Mouse (Mus musculus) lung, postnatal 0 days (tissue): ENCODE data around the gene Asb16. TPM values are rescaled to one million over a fixed set of nuclear protein-coding genes. Genes with fewer than 3 reads are reported as not detected.

Experiments
- ATAC-seq: fragments of 200-750 bp; cut with Nextera tagmentation; 2 replicates; pipeline ENCODE4 v1.8.0; 2017; ENCODE audit warnings: moderate library complexity
- DNase-seq: peaks from one replicate; pipeline ENCODE4 v3.0.0-alpha.2; 2016; ENCODE audit warnings: low spot score
- H3K27ac ChIP-seq: fragments of 300-500 bp; sonication (generic); 2 replicates; pipeline ENCODE4 v1.5.1; 2014; ENCODE audit warnings: antibody characterized with exemption, mild to moderate bottlenecking, low read length, mixed read lengths
- H3K27me3 ChIP-seq: fragments of 300-500 bp; sonication (generic); replicated peaks from 2 replicates; pipeline ENCODE4 v1.6.1; 2014; ENCODE audit warnings: low read length, mixed read lengths; ENCODE audit not compliant: insufficient read depth
- H3K36me3 ChIP-seq: fragments of 300-500 bp; sonication (generic); 2 replicates; pipeline ENCODE4 v1.6.1; 2014; ENCODE audit warnings: low read length, mixed read lengths; ENCODE audit not compliant: insufficient read depth
- H3K4me1 ChIP-seq: fragments of 300-500 bp; sonication (generic); 2 replicates; pipeline ENCODE4 v1.6.1; 2014; ENCODE audit warnings: antibody characterized with exemption, low read depth, low read length, mixed read lengths; ENCODE audit not compliant: insufficient read depth
- H3K4me2 ChIP-seq: fragments of 300-500 bp; sonication (generic); replicated peaks from 2 replicates; pipeline ENCODE4 v1.6.1; 2014; ENCODE audit warnings: low read depth, mild to moderate bottlenecking, low read length, moderate library complexity, mixed read lengths
- H3K4me3 ChIP-seq: fragments of 300-500 bp; sonication (generic); 2 replicates; pipeline ENCODE4 v1.5.1; 2014; ENCODE audit warnings: low read depth, low read length
- H3K9ac ChIP-seq: fragments of 300-500 bp; sonication (generic); replicated peaks from 2 replicates; pipeline ENCODE4 v1.6.1; 2014; ENCODE audit warnings: low read depth, mild to moderate bottlenecking
- H3K9me3 ChIP-seq: fragments of 300-500 bp; sonication (generic); 2 replicates; pipeline ENCODE4 v1.6.1; 2016; ENCODE audit warnings: low read length, mixed read lengths
- CTCF ChIP-seq: IDR thresholded peaks from 2 replicates; pipeline ENCODE4 v1.5.1; 2016; ENCODE audit warnings: antibody characterized with exemption, mild to moderate bottlenecking
- EP300 ChIP-seq: IDR thresholded peaks from 2 replicates; pipeline ENCODE4 v1.6.1; 2016; ENCODE audit warnings: antibody characterized with exemption, mild to moderate bottlenecking, control low read depth
- WGBS: fragments of 180-500 bp; shearing (Covaris S2); extraction: QIAGEN DNeasy Blood & Tissue Kit; methylation state at CpG from one replicate; pipeline ENCODE4 v1.1.7; 2014; 5-methylcytosine and 5-hydroxymethylcytosine counted together
- polyA plus RNA-seq: library from polyadenylated mRNA; unstranded; fragments of >200 nt; fragmentation: Nextera tagmentation; extraction: Ambion mirVana; gene quantifications from 2 replicates; pipeline ENCODE4 v1.2.1, GENCODE M21; 2015

Asb16 gene
- polyA plus RNA-seq, 1 experiment from 2014 or later = not detected

DNA sequence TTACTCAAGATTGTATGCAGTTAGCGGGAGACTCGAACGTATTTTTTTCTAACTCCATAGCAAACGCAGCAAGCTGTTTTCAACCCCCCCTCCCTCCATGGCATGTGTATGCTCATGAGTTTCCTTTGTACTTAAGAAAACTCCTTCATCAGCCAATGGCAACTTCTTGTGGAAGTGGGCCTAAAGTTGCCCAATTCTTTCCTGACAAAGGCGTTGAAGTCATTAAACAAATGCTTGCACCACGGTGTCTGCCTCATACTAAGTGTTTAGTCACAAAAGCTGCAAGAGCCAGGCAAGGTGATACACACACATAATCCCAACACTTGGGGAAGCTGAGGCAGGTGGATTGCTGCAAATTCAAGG is 22.3 kb upstream of the Asb16 start:
- Histone ChIP-seq H3K9me3 (no peaks in the 10 kb centered on the region), H3K4me2 (no peak overlapping the region), H3K4me1 (peaks cover 8% of the 10 kb centered on the region), H3K27ac (no peak overlapping the region), H3K27me3 (no peaks in the 10 kb centered on the region), H3K36me3 (no peaks in the 10 kb centered on the region), H3K9ac (no peak overlapping the region), H3K4me3 (no peak overlapping the region)
- DNase-seq (peak; percentile 71), ATAC-seq (peak; percentile 15)
- TF ChIP-seq EP300 = no peak
- no peak for TF ChIP-seq CTCF
- WGBS = 46% methylated on average over 6 of the region's 6 CpGs

DNA sequence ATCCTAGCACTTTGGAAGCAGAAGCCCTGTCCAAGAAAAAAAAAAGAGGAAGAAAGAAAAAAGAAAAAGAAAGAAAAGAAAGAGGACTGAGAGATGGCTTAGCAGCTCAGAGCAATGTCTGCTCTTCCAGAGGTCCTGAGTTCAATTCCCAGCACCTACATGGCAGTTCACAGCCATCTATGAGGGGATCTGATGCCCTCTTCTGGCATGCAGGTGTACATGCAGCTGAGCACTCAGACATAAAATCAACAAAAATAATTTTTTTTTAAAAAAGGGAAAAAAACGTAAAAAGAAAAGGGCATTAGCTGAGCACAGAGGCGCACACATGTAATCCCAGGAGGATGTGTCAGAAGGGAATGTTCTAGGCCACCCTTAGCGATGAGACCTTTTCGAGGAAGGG is 21.7 kb upstream of the Asb16 start:
- Histone ChIP-seq H3K27me3 (no peaks in the 10 kb centered on the region), H3K27ac (no peak overlapping the region), H3K4me2 (no peak overlapping the region), H3K9ac (no peak overlapping the region), H3K36me3 (no peaks in the 10 kb centered on the region), H3K9me3 (no peaks in the 10 kb centered on the region), H3K4me3 (no peak overlapping the region), H3K4me1 (peaks cover 8% of the 10 kb centered on the region)
- 88% methylated on average over 4 of the region's 4 CpGs for WGBS
- TF ChIP-seq CTCF (peak; percentile 40; the same call in 1 of the 2 replicates), EP300 (no peak)
- no peak for ATAC-seq
- DNase-seq = no peak

DNA sequence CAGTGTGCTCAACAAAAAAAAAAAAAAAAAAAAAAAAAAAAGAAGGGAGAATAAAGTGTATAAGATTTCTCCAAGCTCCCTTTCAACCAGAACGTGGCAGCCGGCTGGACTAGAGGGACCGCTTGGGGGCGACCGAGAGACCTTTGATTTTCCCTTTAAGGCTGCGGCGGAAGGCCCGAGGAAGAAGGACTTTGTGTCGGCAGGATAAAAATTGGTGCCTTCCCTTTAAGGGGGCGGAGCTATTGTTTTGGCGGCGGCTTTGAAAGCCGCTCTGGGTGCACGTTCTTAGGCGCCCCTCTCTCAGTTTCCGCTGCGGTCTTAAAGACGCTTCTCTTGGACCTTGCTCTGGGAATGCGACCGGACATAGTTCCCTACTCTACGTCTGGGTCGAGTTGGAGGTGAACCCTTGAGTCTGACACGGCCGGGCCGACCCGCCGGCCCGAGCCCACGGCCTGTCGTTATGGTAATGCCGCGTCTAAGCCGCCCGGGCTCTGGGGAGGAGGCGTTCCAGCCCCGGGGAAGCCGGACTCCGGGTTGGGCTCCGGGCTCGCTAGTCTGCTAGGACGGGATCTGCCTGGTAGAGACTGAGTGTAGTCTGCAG is 19.8 kb upstream of the Asb16 start, which contains the start of gene BC030867:
Gene BC030867 (plus strand): TSS at position 253 of the 601 bp plus-strand sequence.
- ATAC-seq (peak; percentile 69), DNase-seq (peak; percentile 96)
- H3K4me1 ChIP-seq = peaks cover 8% of the 10 kb centered on the region
- TF ChIP-seq CTCF (peak; percentile 82), EP300 (peak; percentile 52; the same call in 1 of the 2 replicates)
- WGBS = under 1% methylated on average over 40 of the region's 41 CpGs
- H3K27me3 ChIP-seq = no peaks in the 10 kb centered on the region
- H3K27ac ChIP-seq = no peak within 1 kb of the TSS
- H3K9ac ChIP-seq = no peak within 1 kb of the TSS; the same call in 1 of the 2 replicates
- no peaks in the 10 kb centered on the region for H3K36me3 ChIP-seq
- H3K4me3 ChIP-seq = peak within 1 kb of the TSS; percentile 49
- H3K4me2 ChIP-seq = peak within 1 kb of the TSS; percentile 93
- no peaks in the 10 kb centered on the region for H3K9me3 ChIP-seq

DNA sequence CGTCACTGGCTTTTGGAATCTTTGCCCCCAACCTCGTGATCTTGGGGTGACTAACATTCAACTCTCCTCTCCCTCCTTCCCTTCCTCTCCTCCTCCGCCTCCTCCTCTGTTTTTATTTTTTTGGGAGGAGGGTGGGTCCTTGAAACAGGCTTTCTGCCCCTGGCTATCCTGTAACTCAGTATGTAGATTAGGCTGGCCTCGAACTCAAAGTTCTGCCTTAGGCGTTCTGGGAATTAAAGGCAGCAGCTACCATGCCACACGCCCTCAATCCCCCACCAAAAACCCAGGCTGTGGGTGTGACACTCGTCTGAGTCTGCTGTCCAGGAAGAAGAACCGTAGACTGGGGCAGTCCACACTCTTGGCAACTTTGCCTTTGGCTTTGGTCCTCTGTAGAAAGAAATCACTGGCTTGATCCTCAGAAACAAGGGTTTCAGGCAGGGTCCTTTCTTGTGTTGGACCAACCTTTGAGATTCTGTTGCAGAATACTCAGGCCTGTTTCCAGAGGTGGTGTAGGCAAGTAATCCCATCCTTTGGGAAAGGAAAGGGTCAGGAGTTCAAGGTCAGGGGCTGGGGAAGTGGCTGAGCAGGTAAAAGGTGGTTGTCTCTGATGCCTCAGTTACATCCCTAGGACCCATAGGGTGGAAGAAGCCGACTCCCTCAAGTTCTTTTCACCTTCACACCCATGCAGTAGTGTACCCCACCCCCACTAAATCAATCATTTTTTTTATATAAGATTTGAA is 19.0 kb upstream of the Asb16 start:
- DNase-seq (no peak), ATAC-seq (no peak)
- 8% methylated on average over 9 of the region's 9 CpGs for WGBS
- H3K27me3 ChIP-seq = no peaks in the 10 kb centered on the region
- TF ChIP-seq EP300 = no peak
- TF ChIP-seq CTCF = no peak
- H3K9ac ChIP-seq = no peak overlapping the region
- H3K4me2 ChIP-seq = peak overlapping the region; percentile 93
- H3K27ac ChIP-seq = no peak overlapping the region
- peaks cover 8% of the 10 kb centered on the region for H3K4me1 ChIP-seq
- peak overlapping the region; percentile 49; the same call in 1 of the 2 replicates for H3K4me3 ChIP-seq
- no peaks in the 10 kb centered on the region for H3K36me3 ChIP-seq
- no peaks in the 10 kb centered on the region for H3K9me3 ChIP-seq

DNA sequence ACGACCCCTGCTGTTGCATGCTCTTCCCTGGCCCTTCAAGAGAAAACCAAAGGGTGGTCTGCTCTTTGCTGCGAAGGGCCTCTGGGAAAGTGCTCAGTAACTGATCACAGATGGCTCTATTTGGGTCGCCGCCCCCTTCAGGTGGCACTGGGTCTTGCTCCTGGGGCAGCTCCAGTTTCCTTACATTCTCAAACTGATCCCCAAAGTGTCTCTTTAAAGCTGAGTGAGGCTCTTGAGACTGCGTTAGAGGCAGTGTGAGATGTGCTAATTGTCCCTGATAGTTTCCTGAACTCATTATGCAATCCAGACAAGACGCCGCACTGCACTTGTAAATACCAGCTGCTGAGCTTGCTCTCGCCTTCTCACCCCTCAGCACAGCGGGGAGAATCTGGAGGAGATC is 11.0 kb upstream of the Asb16 start:
- 32% methylated on average over 9 of the region's 9 CpGs for WGBS
- Histone ChIP-seq H3K9me3 (no peaks in the 10 kb centered on the region), H3K4me3 (no peak overlapping the region), H3K36me3 (no peaks in the 10 kb centered on the region), H3K4me2 (no peak overlapping the region), H3K27me3 (no peaks in the 10 kb centered on the region), H3K27ac (no peak overlapping the region), H3K4me1 (no peaks in the 10 kb centered on the region), H3K9ac (no peak overlapping the region)
- DNase-seq = peak; percentile 40
- TF ChIP-seq EP300 (no peak), CTCF (peak; percentile 63)
- peak; percentile 37 for ATAC-seq

DNA sequence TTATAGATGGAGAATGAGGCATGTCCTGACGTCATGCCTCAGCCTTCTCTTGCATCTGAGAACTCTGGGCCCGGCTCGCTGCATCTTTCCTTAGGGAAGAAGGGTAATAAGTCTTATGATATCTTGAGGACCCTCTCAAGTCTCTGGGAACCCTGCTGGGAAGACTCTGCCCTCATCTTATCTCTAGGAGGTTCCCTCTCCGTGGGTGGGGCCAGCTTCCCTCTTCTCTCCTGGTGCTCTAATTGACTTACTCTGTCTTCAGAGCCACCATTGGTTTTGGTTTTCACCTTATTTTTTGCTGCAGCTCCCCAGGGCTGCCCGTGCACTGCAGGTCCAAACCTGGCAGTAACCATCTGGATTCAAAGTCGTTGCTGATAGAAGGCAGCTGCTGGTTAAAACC is 10.4 kb upstream of the Asb16 start:
- H3K9me3 ChIP-seq = no peaks in the 10 kb centered on the region
- H3K27ac ChIP-seq = no peak overlapping the region
- 79% methylated on average over 6 of the region's 6 CpGs for WGBS
- DNase-seq (no peak), ATAC-seq (no peak)
- H3K36me3 ChIP-seq = no peaks in the 10 kb centered on the region
- TF ChIP-seq CTCF (no peak), EP300 (no peak)
- no peak overlapping the region for H3K4me3 ChIP-seq
- H3K9ac ChIP-seq = no peak overlapping the region
- H3K4me1 ChIP-seq = no peaks in the 10 kb centered on the region
- no peak overlapping the region for H3K4me2 ChIP-seq
- H3K27me3 ChIP-seq = no peaks in the 10 kb centered on the region
